Mouse (Mus musculus) thymus, adult 2 months (tissue): ENCODE data around the gene Grin2b. TPM values are rescaled to one million over a fixed set of nuclear protein-coding genes. Genes with fewer than 3 reads are reported as not detected.

Source experiments
- DNase-seq: peaks from one replicate; pipeline ENCODE4 v3.0.0; 2021
- H3K27ac ChIP-seq: fragments of 200-500 bp; 2 replicates; pipeline ENCODE4 v1.5.1; 2012; ENCODE audit warnings: low read length, control low read depth; ENCODE audit not compliant: control insufficient read depth, insufficient read depth
- H3K27me3 ChIP-seq: fragments of 200-500 bp; 2 replicates; pipeline ENCODE4 v1.6.1; 2012; ENCODE audit warnings: mild to moderate bottlenecking, low read length, moderate library complexity, mixed read lengths; ENCODE audit not compliant: control insufficient read depth, insufficient read depth
- H3K36me3 ChIP-seq: fragments of 200-500 bp; 2 replicates; pipeline ENCODE4 v1.6.1; 2012; ENCODE audit warnings: mild to moderate bottlenecking, low read length, moderate library complexity; ENCODE audit not compliant: control insufficient read depth, insufficient read depth
- H3K4me1 ChIP-seq: fragments of 200-500 bp; replicated peaks from 2 replicates; pipeline ENCODE4 v1.6.1; 2012; ENCODE audit warnings: low read length; ENCODE audit not compliant: control insufficient read depth, insufficient read depth
- H3K4me3 ChIP-seq: fragments of 200-500 bp; 2 replicates; pipeline ENCODE4 v1.5.1; 2012; ENCODE audit warnings: mild to moderate bottlenecking, low read length, control low read depth, moderate library complexity; ENCODE audit not compliant: control insufficient read depth, insufficient read depth
- CTCF ChIP-seq: fragments of 200-500 bp; IDR thresholded peaks from 2 replicates; pipeline ENCODE4 v1.5.1; 2012; ENCODE audit warnings: mild to moderate bottlenecking, control low read depth, low read length, moderate library complexity, borderline replicate concordance; ENCODE audit not compliant: control insufficient read depth, poor library complexity, insufficient read depth; ENCODE audit errors: extremely low read depth
- POLR2A ChIP-seq: fragments of 200-500 bp; IDR thresholded peaks from 2 replicates; pipeline ENCODE4 v1.6.1; 2012; ENCODE audit warnings: mild to moderate bottlenecking, low read length, control low read depth, moderate library complexity; ENCODE audit not compliant: control insufficient read depth, poor library complexity, insufficient read depth; ENCODE audit errors: extremely low read depth
- WGBS: fragments of 180-500 bp; shearing (Covaris S2); methylation state at CpG from one replicate; pipeline ENCODE4 v1.1.7; 2018; 5-methylcytosine and 5-hydroxymethylcytosine counted together
- polyA plus RNA-seq: library from polyadenylated mRNA; depleted of rRNA; stranded (reverse); fragments of >200 nt; gene quantifications from 2 replicates; pipeline ENCODE4 v1.2.3, GENCODE M21; 2012

Grin2b gene
- polyA plus RNA-seq, 1 experiment = under 0.01 TPM

GRCm38 (mm10) chr6:136172801-136173190, 515 bp downstream of the Grin2b start:
- H3K36me3 ChIP-seq = no peaks in the 10 kb centered on the region
- WGBS = 9% methylated on average over 15 of the region's 15 CpGs
- H3K4me1 ChIP-seq = no peaks in the 10 kb centered on the region
- no peaks in the 10 kb centered on the region for H3K27me3 ChIP-seq
- no peak for TF ChIP-seq CTCF
- no peak for TF ChIP-seq POLR2A
- no peak overlapping the region for H3K4me3 ChIP-seq
- H3K27ac ChIP-seq = no peak overlapping the region
- DNase-seq = no peak

- WGBS = 3% methylated on average over 43 of the region's 43 CpGs
- Histone ChIP-seq H3K27me3 (no peaks in the 10 kb centered on the region), H3K27ac (no peak overlapping the region), H3K4me1 (no peaks in the 10 kb centered on the region), H3K36me3 (no peaks in the 10 kb centered on the region), H3K4me3 (no peak overlapping the region)
- no peak for TF ChIP-seq POLR2A
- no peak for TF ChIP-seq CTCF
- no peak for DNase-seq
Measured at GRCm38 (mm10) chr6:136172172-136172651, 1.1 kb downstream of the Grin2b start.

GRCm38 (mm10) chr6:136171343-136171742, 2.0 kb downstream of the Grin2b start:
- DNase-seq = no peak
- Histone ChIP-seq H3K36me3 (no peaks in the 10 kb centered on the region), H3K4me1 (no peaks in the 10 kb centered on the region), H3K4me3 (no peak overlapping the region), H3K27ac (no peak overlapping the region), H3K27me3 (no peaks in the 10 kb centered on the region)
- WGBS = 37% methylated on average over 7 of the region's 7 CpGs
- no peak for TF ChIP-seq POLR2A
- no peak for TF ChIP-seq CTCF

- TF ChIP-seq POLR2A = no peak
- no peak for TF ChIP-seq CTCF
- Histone ChIP-seq H3K4me1 (no peaks in the 10 kb centered on the region), H3K27ac (no peak overlapping the region), H3K36me3 (no peaks in the 10 kb centered on the region), H3K27me3 (no peaks in the 10 kb centered on the region), H3K4me3 (no peak overlapping the region)
- DNase-seq = no peak
- WGBS = 85% methylated on average over 5 of the region's 5 CpGs
Measured at GRCm38 (mm10) chr6:136170381-136170780, 2.9 kb downstream of the Grin2b start.

- 81% methylated on average over 5 of the region's 5 CpGs for WGBS
- Histone ChIP-seq H3K4me3 (no peak overlapping the region), H3K27me3 (no peaks in the 10 kb centered on the region), H3K27ac (no peak overlapping the region), H3K36me3 (no peaks in the 10 kb centered on the region), H3K4me1 (no peaks in the 10 kb centered on the region)
- DNase-seq = no peak
- TF ChIP-seq CTCF (no peak), POLR2A (no peak)
Measured at GRCm38 (mm10) chr6:136167361-136167760, 6.0 kb downstream of the Grin2b start.

- WGBS = 90% methylated on average over 9 of the region's 9 CpGs
- DNase-seq = no peak
- Histone ChIP-seq H3K27me3 (no peaks in the 10 kb centered on the region), H3K4me1 (no peaks in the 10 kb centered on the region), H3K27ac (no peak overlapping the region), H3K4me3 (no peak overlapping the region), H3K36me3 (no peaks in the 10 kb centered on the region)
- TF ChIP-seq POLR2A (no peak), CTCF (no peak)
Measured at GRCm38 (mm10) chr6:136165443-136166077, 7.8 kb downstream of the Grin2b start.

GRCm38 (mm10) chr6:136162090-136162489, 11.2 kb downstream of the Grin2b start:
- 81% methylated on average over 11 of the region's 11 CpGs for WGBS
- H3K27me3 ChIP-seq = no peaks in the 10 kb centered on the region
- no peaks in the 10 kb centered on the region for H3K36me3 ChIP-seq
- H3K27ac ChIP-seq = no peak overlapping the region; the same call in 1 of the 2 replicates
- no peak for DNase-seq
- TF ChIP-seq POLR2A (no peak), CTCF (no peak)
- no peak overlapping the region for H3K4me3 ChIP-seq
- H3K4me1 ChIP-seq = no peaks in the 10 kb centered on the region
